Mouse (Mus musculus): ENCODE results near the gene Gm45753.
A peak's percentile ranks its signal among the peaks of the same experiment; 100 is the strongest.

DNA sequence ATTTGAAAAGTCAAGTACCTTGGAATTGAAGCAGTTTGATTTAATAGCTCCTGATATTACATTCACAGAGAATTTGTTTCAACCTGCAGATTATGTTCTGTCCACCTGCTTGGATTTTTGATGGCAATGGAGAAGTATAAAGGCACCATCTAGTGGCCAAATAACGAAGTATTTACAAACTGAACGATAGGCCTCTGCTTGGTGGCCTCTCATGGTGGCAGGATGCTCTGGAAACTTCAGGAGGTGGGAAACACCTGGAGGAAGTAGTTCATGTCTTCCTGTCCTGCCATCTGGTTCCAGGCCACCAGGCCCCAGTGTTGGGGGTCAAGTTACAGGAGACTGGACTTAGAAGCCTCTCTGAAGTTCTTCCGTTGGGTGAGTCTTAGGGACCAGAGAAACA lies 70.0 kb downstream of the Gm45753 start:
- TF ChIP-seq EP300 (IDR thresholded peaks at IDR 0.05; ENCODE audit: insufficient read depth, low read depth, low read length): no peak
- TF ChIP-seq CTCF (IDR thresholded peaks at IDR 0.05; ENCODE audit: low read depth, low read length): peak; percentile 11
- no peak for TF ChIP-seq POLR2A (IDR thresholded peaks at IDR 0.05; ENCODE audit: insufficient read depth, low read length)
